Mouse (Mus musculus) liver, embryonic 15.5 days (tissue): ENCODE data around the gene Ccm2. TPM values are rescaled to one million over a fixed set of nuclear protein-coding genes. Genes with fewer than 3 reads are reported as not detected.

Experiments
- ATAC-seq: fragments of 200-750 bp; cut with Nextera tagmentation; 2 replicates; pipeline ENCODE4 v1.8.0; 2017; ENCODE audit warnings: moderate number of reproducible peaks, mild to moderate bottlenecking, moderate library complexity; ENCODE audit not compliant: insufficient read depth
- H3K27ac ChIP-seq: fragments of 300-500 bp; sonication (generic); replicated peaks from 2 replicates; pipeline ENCODE4 v1.5.1; 2015; ENCODE audit warnings: mild to moderate bottlenecking, inconsistent platforms
- H3K27me3 ChIP-seq: fragments of 300-500 bp; sonication (generic); 2 replicates; pipeline ENCODE4 v1.6.1; 2015; ENCODE audit warnings: mild to moderate bottlenecking, inconsistent platforms
- H3K36me3 ChIP-seq: fragments of 300-500 bp; sonication (generic); replicated peaks from 2 replicates; pipeline ENCODE4 v1.6.1; 2015; ENCODE audit warnings: moderate library complexity, mild to moderate bottlenecking, inconsistent platforms
- H3K4me1 ChIP-seq: fragments of 300-500 bp; sonication (generic); replicated peaks from 2 replicates; pipeline ENCODE4 v1.6.1; 2015; ENCODE audit warnings: inconsistent platforms
- H3K4me2 ChIP-seq: fragments of 300-500 bp; sonication (generic); 2 replicates; pipeline ENCODE4 v1.6.1; 2015; ENCODE audit warnings: moderate library complexity, mild to moderate bottlenecking, inconsistent platforms
- H3K4me3 ChIP-seq: fragments of 300-500 bp; sonication (generic); replicated peaks from 2 replicates; pipeline ENCODE4 v1.5.1; 2015; ENCODE audit warnings: mild to moderate bottlenecking, inconsistent platforms
- H3K9ac ChIP-seq: fragments of 300-500 bp; sonication (generic); 2 replicates; pipeline ENCODE4 v1.6.1; 2015; ENCODE audit warnings: moderate library complexity, mild to moderate bottlenecking, inconsistent platforms
- H3K9me3 ChIP-seq: fragments of 300-500 bp; sonication (generic); replicated peaks from 2 replicates; pipeline ENCODE4 v1.6.1; 2016; ENCODE audit warnings: inconsistent platforms
- WGBS: fragments of 180-500 bp; shearing (Covaris S2); methylation state at CpG from one replicate; pipeline ENCODE4 v1.1.7; 2015; ENCODE audit warnings: mixed read lengths; ENCODE audit not compliant: insufficient replicate concordance; 5-methylcytosine and 5-hydroxymethylcytosine counted together
- polyA plus RNA-seq: library from polyadenylated mRNA; unstranded; fragments of >200 nt; fragmentation: Nextera tagmentation; extraction: Ambion mirVana; gene quantifications from 2 replicates; pipeline ENCODE4 v1.2.1, GENCODE M21; 2015

Gene Ccm2
- polyA plus RNA-seq, 1 experiment from 2014 or later = 40.1 TPM

GRCm38 (mm10) chr11:6562359-6562758, 15.7 kb downstream of the Ccm2 start:
- Histone ChIP-seq H3K4me3 (peak overlapping the region; percentile 30), H3K4me1 (peaks cover 61% of the 10 kb centered on the region), H3K27ac (no peak overlapping the region), H3K27me3 (no peaks in the 10 kb centered on the region), H3K4me2 (peak overlapping the region; percentile 25), H3K9me3 (no peaks in the 10 kb centered on the region), H3K9ac (no peak overlapping the region), H3K36me3 (peaks cover 22% of the 10 kb centered on the region)
- ATAC-seq = no peak; the same call in 1 of the 2 replicates
- WGBS = 42% methylated on average over 6 of the region's 6 CpGs

DNA sequence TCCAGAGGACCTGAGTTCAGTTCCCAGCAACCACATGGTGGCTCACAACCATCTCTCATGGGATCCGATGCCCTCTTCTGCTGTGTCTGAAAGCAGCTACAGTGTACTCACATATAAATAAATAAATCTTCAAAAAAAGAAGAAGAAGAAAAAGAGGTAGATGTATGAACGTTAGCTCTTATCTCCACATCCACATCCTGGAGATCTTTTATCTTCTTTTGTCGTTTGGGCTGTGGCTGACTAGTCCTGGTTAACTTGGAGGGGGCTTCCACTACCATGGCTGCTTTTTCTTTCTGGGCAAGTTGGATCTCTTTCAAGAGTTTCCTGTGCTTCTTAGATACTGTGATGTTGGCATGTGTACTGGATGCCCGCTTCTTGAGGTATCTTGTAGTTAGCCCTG, 16.5 kb downstream of the Ccm2 start:
- H3K4me1 ChIP-seq = peaks cover 63% of the 10 kb centered on the region
- peaks cover 17% of the 10 kb centered on the region for H3K36me3 ChIP-seq
- H3K9ac ChIP-seq = no peak overlapping the region
- H3K27ac ChIP-seq = no peak overlapping the region
- no peak for ATAC-seq
- H3K27me3 ChIP-seq = no peaks in the 10 kb centered on the region
- no peak overlapping the region; the same call in 1 of the 2 replicates for H3K4me2 ChIP-seq
- no peak overlapping the region for H3K4me3 ChIP-seq
- no peaks in the 10 kb centered on the region for H3K9me3 ChIP-seq
- 46% methylated on average over 4 of the region's 4 CpGs for WGBS

GRCm38 (mm10) chr11:6566496-6566895, 19.8 kb downstream of the Ccm2 start:
- ATAC-seq = no peak
- 32% methylated on average over 4 of the region's 4 CpGs for WGBS
- peaks cover 56% of the 10 kb centered on the region for H3K4me1 ChIP-seq
- no peak overlapping the region for H3K9ac ChIP-seq
- peaks cover 37% of the 10 kb centered on the region for H3K36me3 ChIP-seq
- H3K9me3 ChIP-seq = no peaks in the 10 kb centered on the region
- no peaks in the 10 kb centered on the region for H3K27me3 ChIP-seq
- H3K4me3 ChIP-seq = no peak overlapping the region
- no peak overlapping the region for H3K27ac ChIP-seq
- H3K4me2 ChIP-seq = no peak overlapping the region

DNA sequence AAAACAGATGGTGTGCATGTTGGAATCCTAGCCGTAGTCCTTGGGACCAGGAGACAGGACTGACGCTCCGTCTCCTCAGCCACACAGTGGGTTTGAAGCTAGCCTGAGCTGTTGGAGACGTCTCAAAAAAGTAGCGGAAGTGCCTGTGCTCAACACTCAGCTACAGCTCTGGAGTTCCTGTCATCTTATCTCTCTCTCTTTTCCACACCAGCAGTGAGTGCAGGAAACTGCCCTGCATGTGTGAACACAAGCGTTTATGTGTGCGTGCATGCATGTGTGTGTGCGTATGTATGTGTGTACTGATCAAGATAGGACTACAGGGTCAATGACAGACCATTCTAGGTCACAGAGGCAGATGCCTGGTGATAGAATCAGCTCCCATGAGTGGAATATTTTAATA, 21.3 kb downstream of the Ccm2 start:
- peak overlapping the region; percentile 8; the same call in 1 of the 2 replicates for H3K27ac ChIP-seq
- peaks cover 44% of the 10 kb centered on the region for H3K4me1 ChIP-seq
- no peaks in the 10 kb centered on the region for H3K9me3 ChIP-seq
- H3K4me3 ChIP-seq = no peak overlapping the region
- no peak overlapping the region for H3K9ac ChIP-seq
- peaks cover 48% of the 10 kb centered on the region for H3K36me3 ChIP-seq
- H3K4me2 ChIP-seq = peak overlapping the region; percentile 8; the same call in 1 of the 2 replicates
- ATAC-seq = peak; percentile 40; the same call in 1 of the 2 replicates
- no peaks in the 10 kb centered on the region for H3K27me3 ChIP-seq
- WGBS = 19% methylated on average over 8 of the region's 8 CpGs

DNA sequence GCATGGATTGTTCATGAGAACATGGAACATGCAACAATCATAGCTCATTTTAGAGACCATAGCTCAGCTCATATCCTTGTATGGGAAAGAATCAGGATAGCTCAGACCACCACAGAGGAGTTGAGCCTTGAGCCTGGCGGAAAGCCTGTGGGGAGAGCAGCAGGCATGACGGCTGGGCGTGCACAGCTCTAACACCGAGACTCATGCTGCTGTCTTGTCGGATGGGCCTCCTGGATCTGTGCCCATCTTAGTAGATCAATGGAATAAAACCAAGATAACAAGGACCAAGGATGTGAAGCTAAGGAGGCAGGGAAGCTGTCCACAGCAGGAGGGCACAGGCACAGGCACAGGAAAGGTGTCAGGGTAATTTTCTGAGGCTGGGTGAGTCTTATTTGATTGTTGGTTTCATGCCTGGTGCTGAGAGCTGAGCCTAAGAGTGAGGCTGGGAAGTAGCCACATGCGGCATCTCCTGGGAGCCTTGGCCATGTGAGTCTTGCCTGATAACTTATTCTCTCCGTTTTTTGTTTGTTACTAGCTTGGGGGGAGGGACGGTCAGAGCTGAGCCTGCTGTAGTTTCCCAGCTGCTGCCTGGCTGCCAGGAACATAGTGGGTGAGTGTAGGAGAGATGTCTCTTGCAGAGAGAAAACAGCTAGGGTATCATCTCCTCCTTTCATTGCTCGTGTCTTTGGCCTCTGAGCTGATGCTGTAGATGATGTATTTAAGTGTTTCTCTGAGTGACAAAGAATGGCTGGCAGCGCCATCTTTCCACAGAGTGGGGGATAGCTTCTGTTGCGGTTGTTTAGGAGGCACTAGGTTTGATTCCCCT, 22.1 kb downstream of the Ccm2 start:
- ATAC-seq = 0 out of 2 replicates have a peak, but pooled peaks have one; percentile 11
- H3K4me2 ChIP-seq = 0 out of 2 replicates have a peak overlapping the region, but pooled peaks have one; percentile 2

DNA sequence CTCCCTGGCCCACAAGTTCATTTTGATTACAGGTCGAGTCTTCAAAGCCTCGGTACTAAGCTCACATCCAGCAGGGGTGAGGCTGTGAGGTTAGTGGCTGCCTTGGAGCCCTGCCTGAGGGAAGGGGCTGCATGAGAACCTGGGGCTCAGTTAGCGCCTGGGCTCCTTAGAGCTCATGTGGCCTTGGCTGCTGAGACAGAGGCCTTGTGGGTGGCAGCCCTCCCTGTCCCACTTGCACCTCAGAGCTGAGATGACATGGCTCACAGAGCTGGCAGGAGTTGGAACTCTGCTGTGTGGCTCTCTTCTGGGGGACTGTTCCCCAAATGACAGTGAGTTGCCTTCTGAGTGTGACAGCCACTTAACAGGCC, 22.7 kb downstream of the Ccm2 start:
- Histone ChIP-seq H3K4me3 (no peak overlapping the region), H3K9me3 (no peaks in the 10 kb centered on the region), H3K4me1 (peaks cover 43% of the 10 kb centered on the region), H3K4me2 (no peak overlapping the region), H3K27me3 (no peaks in the 10 kb centered on the region), H3K36me3 (peaks cover 50% of the 10 kb centered on the region), H3K9ac (no peak overlapping the region), H3K27ac (no peak overlapping the region)
- 50% methylated on average over 3 of the region's 3 CpGs for WGBS
- no peak for ATAC-seq

More for the DNA sequence above, 22.1 kb downstream of the Ccm2 start:
- Histone ChIP-seq H3K27ac (no peak overlapping the region; the same call in 1 of the 2 replicates), H3K4me1 (peaks cover 43% of the 10 kb centered on the region), H3K9me3 (no peaks in the 10 kb centered on the region), H3K27me3 (no peaks in the 10 kb centered on the region), H3K9ac (no peak overlapping the region), H3K36me3 (peaks cover 54% of the 10 kb centered on the region), H3K4me3 (no peak overlapping the region)
- 40% methylated on average over 11 of the region's 11 CpGs for WGBS

DNA sequence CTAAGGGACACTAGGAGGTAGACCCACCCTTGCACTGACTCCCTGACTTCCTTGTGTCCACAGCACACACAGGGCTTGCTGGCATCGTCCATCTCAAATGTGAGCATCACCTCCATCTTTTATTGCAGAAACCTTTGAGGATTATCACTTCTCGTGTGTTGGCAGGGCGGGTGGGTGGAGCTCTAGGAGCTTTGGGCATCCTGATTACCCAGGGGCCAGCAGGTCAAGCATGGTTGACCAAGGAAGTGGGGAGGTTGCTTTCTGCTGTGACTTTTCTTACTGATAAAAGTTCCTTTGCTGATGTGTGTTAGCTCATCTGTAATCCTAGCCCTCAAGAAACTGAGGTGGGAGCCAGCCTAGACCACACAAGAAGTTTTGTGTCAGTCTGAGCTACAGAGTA, 29.5 kb downstream of the Ccm2 start:
- Histone ChIP-seq H3K4me3 (no peak overlapping the region), H3K27ac (no peak overlapping the region), H3K4me1 (peaks cover 4% of the 10 kb centered on the region; the same call in 1 of the 2 replicates), H3K9me3 (no peaks in the 10 kb centered on the region), H3K4me2 (no peak overlapping the region), H3K9ac (no peak overlapping the region), H3K27me3 (no peaks in the 10 kb centered on the region), H3K36me3 (peaks cover 60% of the 10 kb centered on the region)
- ATAC-seq = no peak
- 80% methylated on average over 3 of the region's 3 CpGs for WGBS

DNA sequence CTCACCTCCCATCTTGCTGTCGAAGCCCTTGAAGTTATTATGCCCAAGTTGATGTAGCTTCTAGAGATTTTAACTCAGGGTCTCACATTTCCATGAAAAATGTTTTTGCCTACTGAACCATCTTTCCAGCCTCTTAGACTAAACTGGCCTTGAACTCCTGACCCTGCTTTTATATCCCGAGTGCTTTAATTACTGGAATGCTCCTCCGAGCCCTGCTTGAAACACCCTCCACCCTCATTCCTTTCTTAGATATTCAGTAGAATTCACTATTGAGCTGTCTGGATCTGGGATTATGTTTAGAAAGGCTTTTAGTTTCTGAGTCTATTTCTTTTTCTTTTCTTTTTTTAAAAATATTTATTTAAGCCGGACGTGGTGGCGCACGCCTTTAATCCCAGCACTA, 32.7 kb downstream of the Ccm2 start:
- Histone ChIP-seq H3K4me3 (no peak overlapping the region), H3K4me2 (no peak overlapping the region), H3K4me1 (peaks cover 4% of the 10 kb centered on the region; the same call in 1 of the 2 replicates), H3K36me3 (peaks cover 43% of the 10 kb centered on the region), H3K27me3 (no peaks in the 10 kb centered on the region), H3K27ac (no peak overlapping the region), H3K9me3 (no peaks in the 10 kb centered on the region), H3K9ac (no peak overlapping the region)
- WGBS = 89% methylated on average over 7 of the region's 7 CpGs
- ATAC-seq = no peak

GRCm38 (mm10) chr11:6580065-6580750, 33.5 kb downstream of the Ccm2 start:
- peaks cover 50% of the 10 kb centered on the region for H3K36me3 ChIP-seq
- H3K4me1 ChIP-seq = peaks cover 7% of the 10 kb centered on the region
- 88% methylated on average over 4 of the region's 4 CpGs for WGBS
- ATAC-seq = no peak
- no peak overlapping the region for H3K9ac ChIP-seq
- no peaks in the 10 kb centered on the region for H3K27me3 ChIP-seq
- no peak overlapping the region for H3K4me2 ChIP-seq
- no peaks in the 10 kb centered on the region for H3K9me3 ChIP-seq
- no peak overlapping the region for H3K27ac ChIP-seq
- no peak overlapping the region for H3K4me3 ChIP-seq

GRCm38 (mm10) chr11:6581560-6581959, 34.9 kb downstream of the Ccm2 start:
- H3K27me3 ChIP-seq = no peaks in the 10 kb centered on the region
- no peak overlapping the region for H3K4me2 ChIP-seq
- no peaks in the 10 kb centered on the region for H3K9me3 ChIP-seq
- H3K4me3 ChIP-seq = no peak overlapping the region
- ATAC-seq = no peak
- WGBS = 85% methylated on average over 2 of the region's 2 CpGs
- H3K4me1 ChIP-seq = peaks cover 21% of the 10 kb centered on the region
- H3K36me3 ChIP-seq = peaks cover 50% of the 10 kb centered on the region
- H3K9ac ChIP-seq = no peak overlapping the region
- H3K27ac ChIP-seq = no peak overlapping the region

- no peak overlapping the region for H3K4me2 ChIP-seq
- H3K36me3 ChIP-seq = peaks cover 64% of the 10 kb centered on the region
- 81% methylated on average over 8 of the region's 8 CpGs for WGBS
- H3K27me3 ChIP-seq = no peaks in the 10 kb centered on the region
- H3K4me3 ChIP-seq = no peak overlapping the region
- no peaks in the 10 kb centered on the region for H3K9me3 ChIP-seq
- H3K4me1 ChIP-seq = peaks cover 55% of the 10 kb centered on the region
- peak overlapping the region; percentile 64 for H3K27ac ChIP-seq
- ATAC-seq = no peak
- H3K9ac ChIP-seq = no peak overlapping the region
Observed at GRCm38 (mm10) chr11:6585748-6586147, 39.1 kb downstream of the Ccm2 start.
